Mouse (Mus musculus) bone marrow macrophage, adult 2 months (primary cell): ENCODE measurements at regions not wholly inside any gene's neighbourhood (a gene's known extent, or its start where the extent isn't known, plus 50 kb on each side); places are given as distances from the start of the nearest gene placed in this dataset.

Source experiments
- H3K27ac ChIP-seq: 2 replicates; pipeline ENCODE4 v1.5.1; 2012; ENCODE audit warnings: low read depth, low read length; ENCODE audit not compliant: insufficient read depth
- H3K4me1 ChIP-seq: 2 replicates; pipeline ENCODE4 v1.6.1; 2012; ENCODE audit warnings: low read length; ENCODE audit not compliant: control insufficient read depth, insufficient read depth
- H3K4me3 ChIP-seq: 2 replicates; pipeline ENCODE4 v1.5.1; 2012; ENCODE audit warnings: mild to moderate bottlenecking, low read length, moderate library complexity; ENCODE audit not compliant: insufficient read depth
- CTCF ChIP-seq: IDR thresholded peaks from 2 replicates; pipeline ENCODE4 v1.5.1; 2012; ENCODE audit warnings: low read depth, mild to moderate bottlenecking, low read length, moderate library complexity
- POLR2A ChIP-seq: IDR thresholded peaks from 2 replicates; pipeline ENCODE4 v1.6.1; 2012; ENCODE audit warnings: mild to moderate bottlenecking, low read depth, low read length, borderline replicate concordance

GRCm38 (mm10) chr10:100200431-100200830, 135.0 kb upstream of the Gm4301 start:
- no peak for TF ChIP-seq POLR2A
- no peak for TF ChIP-seq CTCF
- Histone ChIP-seq H3K4me1 (no peaks in the 10 kb centered on the region), H3K4me3 (no peak overlapping the region), H3K27ac (no peak overlapping the region)

GRCm38 (mm10) chr10:100206617-100207530, 128.6 kb upstream of the Gm4301 start:
- H3K27ac ChIP-seq = no peak overlapping the region
- no peak overlapping the region for H3K4me3 ChIP-seq
- TF ChIP-seq POLR2A (no peak), CTCF (no peak)
- no peaks in the 10 kb centered on the region for H3K4me1 ChIP-seq

- TF ChIP-seq POLR2A = no peak
- TF ChIP-seq CTCF = no peak
- Histone ChIP-seq H3K27ac (no peak overlapping the region), H3K4me1 (no peaks in the 10 kb centered on the region), H3K4me3 (no peak overlapping the region)
These were observed 124.8 kb upstream of the Gm4301 start for GRCm38 (mm10) chr10:100210684-100211083.

GRCm38 (mm10) chr10:100224459-100225097, 110.9 kb upstream of the Gm4301 start:
- TF ChIP-seq POLR2A (no peak), CTCF (no peak)
- no peaks in the 10 kb centered on the region for H3K4me1 ChIP-seq

GRCm38 (mm10) chr10:100259235-100259900, 76.1 kb upstream of the Gm4301 start:
- Histone ChIP-seq H3K27ac (no peak overlapping the region), H3K4me3 (no peak overlapping the region)
- no peak for TF ChIP-seq CTCF
- TF ChIP-seq POLR2A = no peak

More at GRCm38 (mm10) chr10:100224459-100225097, 110.9 kb upstream of the Gm4301 start:
- Histone ChIP-seq H3K4me3 (no peak overlapping the region), H3K27ac (no peak overlapping the region)

GRCm38 (mm10) chr10:100263447-100263846, 72.0 kb upstream of the Gm4301 start:
- Histone ChIP-seq H3K27ac (no peak overlapping the region), H3K4me1 (no peaks in the 10 kb centered on the region), H3K4me3 (no peak overlapping the region)
- TF ChIP-seq POLR2A (no peak), CTCF (no peak)

More at GRCm38 (mm10) chr10:100259235-100259900, 76.1 kb upstream of the Gm4301 start:
- H3K4me1 ChIP-seq = no peaks in the 10 kb centered on the region

GRCm38 (mm10) chr10:100264066-100264465, 71.4 kb upstream of the Gm4301 start:
- TF ChIP-seq POLR2A = no peak
- Histone ChIP-seq H3K4me1 (no peaks in the 10 kb centered on the region), H3K27ac (no peak overlapping the region), H3K4me3 (no peak overlapping the region)

- Histone ChIP-seq H3K27ac (no peak overlapping the region), H3K4me1 (no peaks in the 10 kb centered on the region), H3K4me3 (no peak overlapping the region)
- no peak for TF ChIP-seq POLR2A
- TF ChIP-seq CTCF = no peak
These were observed 53.0 kb upstream of the Gm4301 start for GRCm38 (mm10) chr10:100282471-100282870.
